Mouse (Mus musculus) neural tube, embryonic 14.5 days (tissue): ENCODE results near the gene Arhgap20. TPM values are rescaled to one million over a fixed set of nuclear protein-coding genes. Genes with fewer than 3 reads are reported as not detected.

Experiments
- ATAC-seq: fragments of 200-750 bp; cut with Nextera tagmentation; 2 replicates; pipeline ENCODE4 v1.8.0; 2017; ENCODE audit warnings: low read depth, mild to moderate bottlenecking, moderate TSS enrichment, moderate library complexity
- H3K27ac ChIP-seq: fragments of 300-500 bp; sonication (generic); 2 replicates; pipeline ENCODE4 v1.5.1; 2014; ENCODE audit warnings: low read depth, mild to moderate bottlenecking, control low read depth, low read length, moderate library complexity, mixed read lengths
- H3K27me3 ChIP-seq: fragments of 300-500 bp; sonication (generic); 2 replicates; pipeline ENCODE4 v1.6.1; 2014; ENCODE audit warnings: low read length; ENCODE audit not compliant: control insufficient read depth, insufficient read depth
- H3K36me3 ChIP-seq: fragments of 300-500 bp; sonication (generic); 2 replicates; pipeline ENCODE4 v1.6.1; 2014; ENCODE audit warnings: low read length, mixed read lengths; ENCODE audit not compliant: control insufficient read depth, insufficient read depth
- H3K4me1 ChIP-seq: fragments of 300-500 bp; sonication (generic); 2 replicates; pipeline ENCODE4 v1.6.1; 2014; ENCODE audit warnings: low read length; ENCODE audit not compliant: control insufficient read depth, insufficient read depth
- H3K4me2 ChIP-seq: fragments of 300-500 bp; sonication (generic); 2 replicates; pipeline ENCODE4 v1.6.1; 2014; ENCODE audit warnings: mild to moderate bottlenecking, low read depth, low read length, control low read depth
- H3K4me3 ChIP-seq: fragments of 300-500 bp; sonication (generic); 2 replicates; pipeline ENCODE4 v1.5.1; 2014; ENCODE audit warnings: low read depth, low read length, control low read depth, mixed read lengths
- H3K9ac ChIP-seq: fragments of 300-500 bp; sonication (generic); replicated peaks from 2 replicates; pipeline ENCODE4 v1.6.1; 2014; ENCODE audit warnings: low read depth, mild to moderate bottlenecking, control low read depth, low read length, mixed read lengths
- H3K9me3 ChIP-seq: fragments of 300-500 bp; sonication (generic); 2 replicates; pipeline ENCODE4 v1.6.1; 2016; ENCODE audit warnings: low read length; ENCODE audit not compliant: control insufficient read depth
- WGBS: fragments of 180-500 bp; shearing (Covaris S2); extraction: QIAGEN DNeasy Blood & Tissue Kit; methylation state at CpG from one replicate; pipeline ENCODE4 v1.1.7; 2014; 5-methylcytosine and 5-hydroxymethylcytosine counted together
- polyA plus RNA-seq: library from polyadenylated mRNA; unstranded; fragments of >200 nt; fragmentation: Nextera tagmentation; extraction: Ambion mirVana; gene quantifications from 2 replicates; pipeline ENCODE4 v1.2.1, GENCODE M21; 2014

The Arhgap20 gene
- polyA plus RNA-seq, 1 experiment from 2014 or later, result 49.6 TPM

- Histone ChIP-seq H3K4me3 (no peak overlapping the region), H3K27ac (no peak overlapping the region), H3K9ac (no peak overlapping the region), H3K36me3 (peaks cover 6% of the 10 kb centered on the region), H3K9me3 (no peaks in the 10 kb centered on the region), H3K27me3 (no peaks in the 10 kb centered on the region), H3K4me2 (no peak overlapping the region), H3K4me1 (no peaks in the 10 kb centered on the region)
- WGBS, result 68% methylated on average over 7 of the region's 7 CpGs
- ATAC-seq, result no peak
These were observed 72.6 kb downstream of the Arhgap20 start for GRCm38 (mm10) chr9:51837716-51838115.

- no peak overlapping the region for H3K27ac ChIP-seq
- H3K9ac ChIP-seq, result no peak overlapping the region
- no peaks in the 10 kb centered on the region for H3K27me3 ChIP-seq
- WGBS, result 49% methylated on average over 4 of the region's 4 CpGs
- no peaks in the 10 kb centered on the region for H3K4me1 ChIP-seq
- no peak overlapping the region for H3K4me2 ChIP-seq
- peaks cover 9% of the 10 kb centered on the region for H3K36me3 ChIP-seq
- H3K4me3 ChIP-seq, result no peak overlapping the region
- ATAC-seq, result no peak
- H3K9me3 ChIP-seq, result no peaks in the 10 kb centered on the region
These were observed 78.1 kb downstream of the Arhgap20 start for GRCm38 (mm10) chr9:51843216-51843615.

GRCm38 (mm10) chr9:51845796-51846195 is 80.7 kb downstream of the Arhgap20 start:
- WGBS, result 95% methylated on average over 10 of the region's 10 CpGs
- peaks cover 26% of the 10 kb centered on the region; the same call in 1 of the 2 replicates for H3K36me3 ChIP-seq

GRCm38 (mm10) chr9:51853772-51854171 is 88.6 kb downstream of the Arhgap20 start:
- Histone ChIP-seq H3K9ac (no peak overlapping the region), H3K27ac (no peak overlapping the region), H3K4me2 (no peak overlapping the region), H3K4me3 (no peak overlapping the region), H3K4me1 (no peaks in the 10 kb centered on the region), H3K36me3 (peaks cover 19% of the 10 kb centered on the region; the same call in 1 of the 2 replicates), H3K9me3 (no peaks in the 10 kb centered on the region), H3K27me3 (no peaks in the 10 kb centered on the region)
- ATAC-seq, result no peak
- WGBS, result 88% methylated on average over 5 of the region's 5 CpGs

More at GRCm38 (mm10) chr9:51845796-51846195, 80.7 kb downstream of the Arhgap20 start:
- ATAC-seq, result no peak
- Histone ChIP-seq H3K9me3 (no peaks in the 10 kb centered on the region), H3K4me3 (no peak overlapping the region), H3K27ac (no peak overlapping the region), H3K9ac (no peak overlapping the region), H3K4me1 (no peaks in the 10 kb centered on the region), H3K4me2 (no peak overlapping the region), H3K27me3 (no peaks in the 10 kb centered on the region)

GRCm38 (mm10) chr9:51864273-51864672 is 99.1 kb downstream of the Arhgap20 start:
- 86% methylated on average over 3 of the region's 3 CpGs for whole genome bisulfite sequencing
- Histone ChIP-seq H3K36me3 (no peaks in the 10 kb centered on the region), H3K9ac (no peak overlapping the region), H3K4me1 (no peaks in the 10 kb centered on the region), H3K27me3 (no peaks in the 10 kb centered on the region), H3K27ac (no peak overlapping the region), H3K4me2 (no peak overlapping the region), H3K9me3 (no peaks in the 10 kb centered on the region), H3K4me3 (no peak overlapping the region)
- ATAC-seq, result no peak

GRCm38 (mm10) chr9:51866634-51867033 is 101.5 kb downstream of the Arhgap20 start:
- H3K36me3 ChIP-seq, result no peaks in the 10 kb centered on the region
- WGBS, result 63% methylated on average over 4 of the region's 4 CpGs
- H3K4me1 ChIP-seq, result no peaks in the 10 kb centered on the region
- H3K9me3 ChIP-seq, result no peaks in the 10 kb centered on the region
- H3K27me3 ChIP-seq, result no peaks in the 10 kb centered on the region
- no peak overlapping the region for H3K4me3 ChIP-seq
- no peak for ATAC-seq
- no peak overlapping the region for H3K4me2 ChIP-seq
- no peak overlapping the region for H3K27ac ChIP-seq
- H3K9ac ChIP-seq, result no peak overlapping the region

- no peak overlapping the region for H3K27ac ChIP-seq
- no peaks in the 10 kb centered on the region for H3K4me1 ChIP-seq
- H3K4me3 ChIP-seq, result no peak overlapping the region
- no peaks in the 10 kb centered on the region for H3K27me3 ChIP-seq
- no peak for ATAC-seq
- H3K36me3 ChIP-seq, result no peaks in the 10 kb centered on the region
- no peak overlapping the region for H3K4me2 ChIP-seq
- H3K9ac ChIP-seq, result no peak overlapping the region
- 83% methylated on average over 4 of the region's 4 CpGs for WGBS
- H3K9me3 ChIP-seq, result no peaks in the 10 kb centered on the region
These were observed 103.9 kb downstream of the Arhgap20 start for GRCm38 (mm10) chr9:51869056-51869455.

GRCm38 (mm10) chr9:51874348-51874747 is 109.2 kb downstream of the Arhgap20 start:
- Histone ChIP-seq H3K9me3 (no peaks in the 10 kb centered on the region), H3K4me3 (no peak overlapping the region), H3K9ac (no peak overlapping the region), H3K27me3 (no peaks in the 10 kb centered on the region), H3K4me1 (no peaks in the 10 kb centered on the region), H3K4me2 (no peak overlapping the region), H3K27ac (no peak overlapping the region), H3K36me3 (no peaks in the 10 kb centered on the region)
- no peak for ATAC-seq
- WGBS, result 43% methylated on average over 4 of the region's 4 CpGs

GRCm38 (mm10) chr9:51875531-51875930 is 110.4 kb downstream of the Arhgap20 start:
- H3K9me3 ChIP-seq, result no peaks in the 10 kb centered on the region
- H3K9ac ChIP-seq, result no peak overlapping the region
- ATAC-seq, result no peak
- no peaks in the 10 kb centered on the region for H3K27me3 ChIP-seq
- 89% methylated on average over 20 of the region's 20 CpGs for WGBS
- H3K4me2 ChIP-seq, result no peak overlapping the region
- H3K4me1 ChIP-seq, result no peaks in the 10 kb centered on the region
- no peak overlapping the region for H3K27ac ChIP-seq
- no peak overlapping the region for H3K4me3 ChIP-seq
- H3K36me3 ChIP-seq, result no peaks in the 10 kb centered on the region
